Mouse (Mus musculus): ENCODE measurements around the gene Klhl41.
"Not testable (repeated sequence)": the region's sequence is repeated elsewhere in the genome, so short reads cannot be mapped to it uniquely, and the experiment has no call there.

GRCm38 (mm10) chr2:69677215-69677614 lies 7.3 kb downstream of the Klhl41 start:
- TF ChIP-seq CTCF (IDR thresholded peaks at IDR 0.05; ENCODE audit: low read depth, low read length); POLR2A (IDR thresholded peaks at IDR 0.05; ENCODE audit: insufficient read depth, low read length); EP300 (IDR thresholded peaks at IDR 0.05; ENCODE audit: insufficient read depth, low read depth, low read length): not testable (repeated sequence)

Data from ES-Bruce4 (cell line).